Mouse (Mus musculus) brain, embryonic 14.5 days (tissue): ENCODE data around the gene 3830406C13Rik. TPM values are rescaled to one million over a fixed set of nuclear protein-coding genes. Genes with fewer than 3 reads are reported as not detected.

ENCODE experiments used
- DNase-seq: peaks from one replicate; pipeline ENCODE4 v3.0.0-alpha.2; 2011; ENCODE audit warnings: low read depth
- CTCF ChIP-seq: fragments of 200-500 bp; IDR thresholded peaks from 2 replicates; pipeline ENCODE4 v1.5.1; 2012; ENCODE audit warnings: inconsistent platforms, mild to moderate bottlenecking, moderate library complexity, borderline replicate concordance; ENCODE audit not compliant: insufficient read depth, insufficient read length; ENCODE audit errors: extremely low read depth
- POLR2A ChIP-seq: fragments of 200-500 bp; IDR thresholded peaks from 2 replicates; pipeline ENCODE4 v1.6.1; 2012; ENCODE audit warnings: mild to moderate bottlenecking, inconsistent platforms, borderline replicate concordance; ENCODE audit not compliant: poor library complexity, insufficient read depth, insufficient read length, severe bottlenecking; ENCODE audit errors: extremely low read depth
- polyA plus RNA-seq: library from polyadenylated mRNA; depleted of rRNA; stranded (reverse); fragments of >200 nt; gene quantifications from 2 replicates; pipeline ENCODE4 v1.2.3, GENCODE M21; 2012

The 3830406C13Rik gene
- polyA plus RNA-seq, 1 experiment: 17.2 TPM

- peak; percentile 69 for DNase-seq
- no peak for TF ChIP-seq POLR2A
Measured at GRCm38 (mm10) chr14:12334925-12335324, 51.0 kb downstream of the 3830406C13Rik start.

GRCm38 (mm10) chr14:12337421-12337997, 53.5 kb downstream of the 3830406C13Rik start:
- DNase-seq: peak; percentile 97
- no peak for TF ChIP-seq POLR2A

DNA sequence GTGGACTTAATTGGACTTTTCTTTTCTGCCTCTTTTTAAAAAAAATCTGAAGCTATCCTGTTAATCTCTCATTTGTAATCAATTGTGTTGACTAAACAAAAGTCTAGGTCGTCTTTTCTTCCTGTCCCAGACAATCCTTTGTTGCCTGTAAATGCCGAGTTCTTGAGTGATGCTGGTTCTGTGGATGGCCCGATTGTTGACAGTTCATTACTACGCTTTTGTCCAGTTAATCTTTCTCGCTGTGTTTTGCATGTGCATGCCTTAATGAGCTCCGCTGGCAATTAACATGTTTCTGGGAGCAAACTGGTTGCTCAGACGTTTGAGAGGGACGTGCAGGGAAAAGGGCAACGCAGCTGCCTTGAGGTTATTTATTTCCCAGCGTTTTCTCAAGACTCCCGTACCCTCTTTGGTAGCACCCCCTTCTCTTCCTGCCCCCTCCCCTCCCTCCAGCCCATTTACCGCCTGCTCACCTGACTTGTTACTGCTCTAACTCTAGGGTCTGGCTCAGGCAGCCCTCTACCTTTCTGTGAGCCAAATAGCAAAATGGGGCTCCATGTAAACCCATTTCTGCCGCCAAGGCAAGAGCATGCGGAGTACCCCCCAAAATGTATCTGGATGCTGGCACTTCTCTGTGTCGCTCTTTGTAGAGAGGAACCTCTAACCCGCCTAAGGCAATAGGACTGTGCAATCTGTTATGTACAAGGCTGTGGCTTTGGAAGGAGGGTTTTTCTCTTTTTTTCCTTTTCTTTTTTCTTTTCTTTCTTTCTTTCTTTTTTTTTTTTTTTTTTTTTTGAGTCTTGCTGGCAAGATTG, 54.2 kb downstream of the 3830406C13Rik start:
- TF ChIP-seq POLR2A: no peak
- TF ChIP-seq CTCF: no peak
- DNase-seq: peak; percentile 98

- DNase-seq: peak; percentile 62
- TF ChIP-seq POLR2A (no peak), CTCF (no peak)
Measured at GRCm38 (mm10) chr14:12338811-12339565, 55.0 kb downstream of the 3830406C13Rik start.

GRCm38 (mm10) chr14:12340238-12341074, 56.5 kb downstream of the 3830406C13Rik start:
- DNase-seq: peak; percentile 62
- no peak for TF ChIP-seq POLR2A
- TF ChIP-seq CTCF: no peak

DNA sequence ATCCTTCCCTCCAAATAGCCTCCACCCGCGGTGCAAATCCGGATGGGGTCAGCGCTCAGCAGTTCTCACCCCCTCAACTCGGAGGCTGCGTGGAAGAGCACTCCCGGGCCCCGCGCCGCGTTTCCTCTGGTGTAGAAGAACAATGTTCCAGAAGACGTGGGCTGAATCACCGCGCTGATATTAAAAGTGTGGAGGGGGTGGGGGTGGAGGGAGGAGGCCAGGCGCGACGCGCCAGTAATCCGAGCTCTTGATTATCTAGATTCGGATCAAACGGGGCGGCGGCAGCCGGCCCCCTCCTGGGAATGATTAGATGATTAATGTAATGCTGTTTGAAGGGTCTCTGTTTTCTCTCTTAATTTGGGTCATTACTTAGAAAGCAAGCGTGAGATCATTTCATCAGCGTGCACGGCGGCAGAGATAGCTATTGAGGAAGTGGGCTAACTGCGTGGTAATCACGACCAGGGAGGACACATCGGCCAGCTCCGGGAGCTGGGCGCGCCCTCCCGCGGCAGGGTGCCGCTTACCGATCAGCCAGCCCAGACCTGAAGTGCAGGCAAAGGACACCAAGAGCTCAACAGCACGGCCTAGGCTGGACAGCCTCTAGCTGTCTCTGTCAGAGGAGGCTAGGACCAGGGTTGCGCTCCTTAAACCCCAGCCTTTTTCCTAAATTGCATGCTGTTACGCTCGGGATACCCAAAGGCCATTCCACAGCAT, 57.3 kb downstream of the 3830406C13Rik start:
- DNase-seq: peak; percentile 85

DNA sequence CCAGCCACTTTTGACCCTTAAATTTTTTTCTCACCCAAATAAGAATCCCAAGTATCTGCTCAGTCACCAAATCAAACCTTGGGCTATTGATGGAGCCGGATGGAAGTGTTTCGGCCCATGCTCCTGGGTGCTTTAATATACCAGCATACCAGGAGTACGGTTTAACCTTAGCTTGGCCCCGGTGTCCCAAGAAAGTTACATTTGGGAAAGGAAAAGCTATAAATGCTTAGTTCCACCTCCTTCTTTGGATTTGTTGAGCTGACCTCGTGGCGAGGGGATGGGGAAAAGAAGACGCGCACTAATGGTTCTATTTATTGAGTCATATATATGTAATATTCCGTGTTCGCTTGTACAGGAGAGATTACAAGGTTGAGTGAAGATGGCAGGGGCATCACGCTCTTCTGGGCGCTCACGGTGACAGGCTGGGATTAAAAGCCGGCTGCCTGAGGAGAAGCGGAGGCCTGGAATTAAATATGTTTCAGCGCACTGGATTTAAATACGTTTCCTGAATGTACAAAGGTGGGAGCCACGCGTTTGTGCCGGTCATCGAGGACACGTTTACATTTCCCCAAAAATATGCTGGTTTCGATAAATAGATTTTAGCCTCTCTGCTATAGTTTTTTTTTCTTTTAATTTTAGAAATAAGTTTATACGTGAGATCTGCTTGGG, 58.0 kb downstream of the 3830406C13Rik start:
- DNase-seq: peak; percentile 47
- TF ChIP-seq POLR2A (no peak), CTCF (no peak)

More for the DNA sequence above, 57.3 kb downstream of the 3830406C13Rik start:
- TF ChIP-seq CTCF (no peak), POLR2A (no peak)

DNA sequence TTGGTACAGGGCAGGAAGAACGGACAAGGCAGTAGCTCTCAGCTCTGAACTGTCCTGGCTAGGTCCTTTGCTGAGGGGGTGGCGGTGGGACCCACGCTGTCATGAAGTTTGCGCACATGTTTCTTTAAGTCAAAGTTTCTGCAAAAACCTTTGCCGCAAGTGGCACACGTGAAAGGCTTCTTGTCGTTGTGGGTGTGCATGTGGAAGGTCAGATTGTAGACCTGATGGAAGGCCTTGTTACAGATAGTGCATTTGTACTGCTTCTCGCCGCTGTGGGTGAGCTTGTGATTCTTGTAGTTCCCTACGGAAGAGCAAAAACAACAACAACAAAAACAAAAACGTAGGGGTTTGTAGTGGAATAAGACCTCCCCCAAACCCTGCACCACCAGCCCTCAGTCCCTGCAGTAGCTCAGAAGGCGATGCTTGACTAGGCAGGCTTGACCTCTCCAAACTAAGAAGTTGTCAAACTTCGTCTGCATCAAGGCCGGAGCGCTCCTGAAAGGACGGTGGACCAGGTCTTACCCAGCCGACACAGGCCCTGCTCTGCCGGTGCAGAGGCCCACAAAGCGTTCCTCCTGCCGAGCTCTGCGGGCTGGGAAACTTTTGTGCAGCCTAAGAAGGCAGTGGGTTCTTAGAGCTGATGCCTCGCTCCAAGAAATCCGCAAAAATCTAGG, 58.6 kb downstream of the 3830406C13Rik start:
- TF ChIP-seq CTCF (no peak), POLR2A (no peak)
- peak; percentile 55 for DNase-seq

GRCm38 (mm10) chr14:12343451-12343941, 59.5 kb downstream of the 3830406C13Rik start:
- DNase-seq: peak; percentile 66
- TF ChIP-seq POLR2A (no peak), CTCF (no peak)
